17 mouse cellular contexts compared by ENCODE assay signal in genomic region chr2:76630293-76630692, GRCm38 (mm10). TPM values are rescaled to one million over a fixed set of nuclear protein-coding genes. Genes with fewer than 3 reads are reported as not detected.
"Had no signal": no experiment of that assay in that cellular context is flagged by ENCODE, and none has a peak within 500 bp of the region (broad histone marks: within the 10 kb centered on the region; RNA-seq: fewer than 3 reads in every experiment).

No protein-coding gene starts in this region.

- H3K27me3 ChIP-seq: neural tube, embryonic 15.5 days; stomach, embryonic 15.5 days had no signal

- H3K9ac ChIP-seq: neural tube, embryonic 15.5 days; stomach, embryonic 15.5 days had no signal

- H3K4me2 ChIP-seq: neural tube, embryonic 15.5 days; stomach, embryonic 15.5 days had no signal

- H3K4me3 ChIP-seq: neural tube, embryonic 15.5 days; stomach, embryonic 15.5 days had no signal

- H3K27ac ChIP-seq: neural tube, embryonic 15.5 days; stomach, embryonic 15.5 days; stomach, postnatal 0 days had no signal

- H3K9me3 ChIP-seq: neural tube, embryonic 15.5 days; stomach, embryonic 15.5 days had no signal

- DNase-seq: retina, postnatal 1 day; right cerebral cortex, adult 18-20 months; right cerebral cortex, postnatal 14 days; right cerebral cortex, postnatal 25 days; right cerebral cortex, postnatal 4 days; spleen, adult 18-20 months; thymus, adult 18-20 months; thymus, adult 2 months; thymus, postnatal 14 days; thymus, postnatal 25 days; thymus, postnatal 36 days; thymus, postnatal 4 days had no signal

- H3K4me1 ChIP-seq: neural tube, embryonic 15.5 days; stomach, embryonic 15.5 days had no signal

RNA-seq across cellular contexts. Expression of gene Pjvk, which starts 18.0 kb away (rescaled TPM):
- total RNA-seq: neutrophil, adult 5-6 weeks had no signal
- polyA plus RNA-seq: small intestine, adult 2 months; thymus, adult 2 months had no signal
